Mouse (Mus musculus): Measurements from ENCODE around the gene Bloc1s5.

DNA sequence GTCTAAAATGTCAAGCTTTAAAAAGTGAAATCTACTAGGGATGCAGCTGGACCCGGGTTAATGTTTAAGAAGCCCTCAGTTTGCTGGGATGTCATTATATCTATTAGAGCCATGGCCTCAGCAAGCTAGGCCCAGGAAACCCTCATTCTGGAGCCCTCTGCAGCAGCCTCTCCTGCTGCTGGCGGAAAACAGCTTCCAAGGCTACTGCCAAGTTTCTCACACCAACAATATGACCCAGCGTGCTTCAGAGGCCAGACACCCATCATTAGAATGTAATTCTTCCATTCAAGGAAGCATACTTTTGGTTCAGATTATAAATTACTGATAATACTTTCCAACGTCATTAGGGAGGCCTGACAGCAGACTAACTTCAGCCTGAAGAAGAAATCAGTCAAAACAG is 18.0 kb downstream of the Bloc1s5 start:
- TF ChIP-seq POLR2A (IDR thresholded peaks at IDR 0.05; ENCODE audit: low read depth, low read length) (no peak), CTCF (conservative IDR thresholded peaks at IDR 0.05; ENCODE audit: insufficient read depth, insufficient read length, low read depth, low read length) (no peak)

All from kidney, adult 2 months (tissue).